Mouse (Mus musculus) G1E (cell line): Measurements from ENCODE around the gene Sema3e.

ENCODE experiments used
- CTCF ChIP-seq: IDR thresholded peaks from 2 replicates; pipeline ENCODE4 v1.5.1; 2012; ENCODE audit warnings: low read depth, low read length, inconsistent platforms, mixed read lengths
- GATA1 ChIP-seq: IDR thresholded peaks from 2 replicates; pipeline ENCODE4 v1.6.1; 2012; ENCODE audit warnings: borderline replicate concordance, low read length, inconsistent platforms, mixed read lengths
- TAL1 ChIP-seq: conservative IDR thresholded peaks from 2 replicates; pipeline ENCODE4 v1.6.1; 2012; ENCODE audit warnings: low read depth, low read length, inconsistent platforms, mixed read lengths

GRCm38 (mm10) chr5:13979156-13979555 is 45.9 kb upstream of the Sema3e start:
- TF ChIP-seq TAL1 (no peak), CTCF (no peak), GATA1 (no peak)
